ENCODE assay signal across 29 mouse cellular contexts in the genomic region with DNA sequence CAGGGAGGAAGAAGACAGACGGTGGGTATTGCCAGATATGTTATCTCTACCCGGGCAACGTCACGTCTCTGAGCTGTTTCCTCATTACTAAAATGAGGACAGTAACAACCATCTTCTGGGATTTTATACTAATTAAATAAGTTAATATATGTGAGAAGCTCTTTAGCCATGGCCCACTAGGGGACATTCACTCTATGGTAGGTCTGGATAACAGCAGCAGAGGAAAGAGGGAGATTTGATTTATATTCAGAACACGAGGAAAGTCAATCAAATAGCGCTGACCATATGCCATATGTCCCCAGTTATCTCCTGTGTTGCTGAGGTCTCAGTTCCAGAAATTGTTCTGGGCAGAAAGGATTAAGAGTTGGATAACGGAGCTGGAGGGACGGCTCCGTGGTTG. TPM values are rescaled to one million over a fixed set of nuclear protein-coding genes. Genes with fewer than 3 reads are reported as not detected.
"Had no signal": no experiment of that assay in that cellular context is flagged by ENCODE, and none has a peak within 500 bp of the region (broad histone marks: within the 10 kb centered on the region; RNA-seq: fewer than 3 reads in every experiment).

No protein-coding gene starts in this region.

- H3K36me3 ChIP-seq: embryonic facial prominence, embryonic 10.5 days; embryonic facial prominence, embryonic 12.5 days; embryonic facial prominence, embryonic 13.5 days; embryonic facial prominence, embryonic 15.5 days; forebrain, embryonic 10.5 days; forebrain, embryonic 12.5 days; forebrain, embryonic 15.5 days had no signal

- H3K4me3 ChIP-seq: embryonic facial prominence, embryonic 10.5 days; embryonic facial prominence, embryonic 12.5 days; embryonic facial prominence, embryonic 13.5 days; embryonic facial prominence, embryonic 15.5 days; erythroblast, embryonic 14.5 days; forebrain, embryonic 10.5 days; forebrain, embryonic 12.5 days; forebrain, embryonic 13.5 days; forebrain, embryonic 15.5 days; gastrocnemius, adult 2 months had no signal

- H3K27me3 ChIP-seq: embryonic facial prominence, embryonic 12.5 days; forebrain, embryonic 12.5 days; forebrain, embryonic 13.5 days; forebrain, embryonic 15.5 days had no signal

- H3K9me3 ChIP-seq: embryonic facial prominence, embryonic 10.5 days; embryonic facial prominence, embryonic 12.5 days; embryonic facial prominence, embryonic 13.5 days; embryonic facial prominence, embryonic 15.5 days; forebrain, embryonic 10.5 days; forebrain, embryonic 12.5 days; forebrain, embryonic 13.5 days; forebrain, embryonic 15.5 days had no signal

- H3K4me1 ChIP-seq: embryonic facial prominence, embryonic 15.5 days had no signal

- DNase-seq: cerebellum, adult 2 months; cerebellum, adult 8-10 months; cerebellum, adult 9-10 months; cerebellum, adult 9-11 months; cerebellum, postnatal 10 days; cerebellum, postnatal 14 days; cerebellum, postnatal 25 days; cerebellum, postnatal 36 days; embryo, embryonic 11 days; forebrain, postnatal 0 days; gastrocnemius, adult 2 months; gastrocnemius, postnatal 10 days; gastrocnemius, postnatal 14 days; gastrocnemius, postnatal 25 days; gastrocnemius, postnatal 36 days; heart, adult 11 months; heart, adult 18-20 months had no signal

- H3K9ac ChIP-seq: embryonic facial prominence, embryonic 12.5 days; embryonic facial prominence, embryonic 13.5 days; embryonic facial prominence, embryonic 15.5 days; forebrain, embryonic 12.5 days; forebrain, embryonic 13.5 days; forebrain, embryonic 15.5 days; forebrain, postnatal 0 days had no signal

- H3K27ac ChIP-seq: embryonic facial prominence, embryonic 10.5 days; embryonic facial prominence, embryonic 12.5 days; embryonic facial prominence, embryonic 13.5 days; embryonic facial prominence, embryonic 15.5 days; forebrain, embryonic 12.5 days; forebrain, embryonic 13.5 days; forebrain, embryonic 15.5 days; gastrocnemius, adult 2 months had no signal

- ATAC-seq: forebrain, embryonic 13.5 days; forebrain, embryonic 14.5 days; forebrain, embryonic 15.5 days; forebrain, embryonic 16.5 days; forebrain, postnatal 0 days had no signal

- H3K4me2 ChIP-seq: embryonic facial prominence, embryonic 12.5 days; embryonic facial prominence, embryonic 13.5 days; embryonic facial prominence, embryonic 15.5 days; forebrain, embryonic 12.5 days; forebrain, embryonic 13.5 days; forebrain, embryonic 15.5 days had no signal

RNA-seq across cellular contexts. Expression of a gene that starts 24.3 kb away (rescaled TPM):
- total RNA-seq: common myeloid progenitor, adult 5-6 weeks had no signal
